Mouse (Mus musculus): ENCODE measurements around the gene Zbtb20. TPM values are rescaled to one million over a fixed set of nuclear protein-coding genes. Genes with fewer than 3 reads are reported as not detected.

The Zbtb20 gene
- total and polyA plus RNA-seq, 3 experiments: 31.1 to 199 (median 161) TPM

DNA sequence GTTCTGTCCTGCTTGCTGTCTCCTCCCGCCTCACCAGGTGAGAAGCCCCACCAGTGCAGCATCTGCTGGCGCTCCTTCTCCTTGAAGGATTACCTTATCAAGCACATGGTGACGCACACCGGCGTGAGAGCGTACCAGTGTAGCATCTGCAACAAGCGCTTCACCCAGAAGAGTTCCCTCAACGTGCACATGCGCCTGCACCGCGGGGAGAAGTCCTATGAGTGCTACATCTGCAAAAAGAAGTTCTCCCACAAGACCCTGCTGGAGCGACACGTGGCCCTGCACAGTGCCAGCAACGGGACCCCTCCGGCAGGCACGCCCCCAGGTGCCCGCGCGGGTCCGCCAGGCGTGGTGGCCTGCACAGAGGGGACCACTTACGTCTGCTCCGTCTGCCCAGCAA, 742.6 kb downstream of the Zbtb20 start:
- Histone ChIP-seq H3K4me3 (no peak overlapping the region), H3K36me3 (ENCODE audit: control insufficient read depth, insufficient read depth, low read length) (peaks cover 39% of the 10 kb centered on the region), H3K9ac (ENCODE audit: low read depth, low read length) (no peak overlapping the region), H3K27me3 (ENCODE audit: control insufficient read depth, insufficient read depth, low read length) (no peaks in the 10 kb centered on the region), H3K79me2 (replicated peaks; ENCODE audit: control insufficient read depth, insufficient read depth, low read length) (peaks cover 4% of the 10 kb centered on the region; the same call in 1 of the 2 replicates), H3K4me1 (ENCODE audit: control insufficient read depth, insufficient read depth, low read length) (peaks cover 6% of the 10 kb centered on the region), H3K27ac (no peak overlapping the region)
- 87% methylated on average over 23 of the region's 23 CpGs for WGBS
- DNase-seq: no peak
- TF ChIP-seq CTCF (IDR thresholded peaks at IDR 0.05) (no peak), EP300 (IDR thresholded peaks at IDR 0.05; ENCODE audit: insufficient read depth, low read depth, low read length) (no peak), POLR2A (IDR thresholded peaks at IDR 0.05; ENCODE audit: insufficient read depth, low read depth, low read length) (no peak)
- intact Hi-C loops (cut with DNase I): no loop called here

DNA sequence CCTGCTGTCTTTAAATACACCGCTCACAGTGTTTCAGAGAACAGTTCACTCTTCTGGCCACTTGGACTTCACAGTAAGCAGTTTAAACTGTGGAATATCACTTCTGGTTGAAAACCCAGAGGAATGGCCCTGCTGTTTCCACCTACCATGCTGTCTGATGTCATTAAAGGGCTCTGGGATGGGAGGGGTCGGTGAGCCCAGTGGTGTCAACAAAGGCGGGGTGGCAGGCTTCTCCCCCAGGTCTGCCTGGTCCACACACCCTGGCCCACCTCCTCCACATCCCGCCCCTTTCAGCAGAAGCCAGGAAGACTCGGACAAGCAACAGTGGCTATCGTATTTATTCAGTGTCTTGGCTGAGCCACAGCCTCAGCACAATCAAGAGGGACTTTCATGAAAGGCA, 743.6 kb downstream of the Zbtb20 start:
- H3K36me3 ChIP-seq (ENCODE audit: control insufficient read depth, insufficient read depth, low read length): peaks cover 39% of the 10 kb centered on the region
- DNase-seq: no peak
- peaks cover 4% of the 10 kb centered on the region; the same call in 1 of the 2 replicates for H3K79me2 ChIP-seq (replicated peaks; ENCODE audit: control insufficient read depth, insufficient read depth, low read length)
- 60% methylated on average over 6 of the region's 6 CpGs for WGBS
- no peak overlapping the region for H3K9ac ChIP-seq (ENCODE audit: low read depth, low read length)
- no peaks in the 10 kb centered on the region for H3K27me3 ChIP-seq (ENCODE audit: control insufficient read depth, insufficient read depth, low read length)
- no peak overlapping the region for H3K27ac ChIP-seq
- intact Hi-C loops (cut with DNase I): no loop called here
- H3K4me3 ChIP-seq: no peak overlapping the region
- H3K4me1 ChIP-seq (ENCODE audit: control insufficient read depth, insufficient read depth, low read length): peaks cover 8% of the 10 kb centered on the region
- no peak for TF ChIP-seq CTCF (IDR thresholded peaks at IDR 0.05)
- no peak for TF ChIP-seq POLR2A (IDR thresholded peaks at IDR 0.05; ENCODE audit: insufficient read depth, low read depth, low read length)
- TF ChIP-seq EP300 (IDR thresholded peaks at IDR 0.05; ENCODE audit: insufficient read depth, low read depth, low read length): no peak

GRCm38 (mm10) chr16:43620359-43620758, 744.7 kb downstream of the Zbtb20 start:
- no peaks in the 10 kb centered on the region for H3K27me3 ChIP-seq (ENCODE audit: control insufficient read depth, insufficient read depth, low read length)
- no peak overlapping the region for H3K27ac ChIP-seq
- H3K4me1 ChIP-seq (ENCODE audit: control insufficient read depth, insufficient read depth, low read length): peaks cover 10% of the 10 kb centered on the region
- intact Hi-C loops (cut with DNase I): no loop called here
- no peak for DNase-seq
- no peak overlapping the region for H3K9ac ChIP-seq (ENCODE audit: low read depth, low read length)
- WGBS: 43% methylated on average over 2 of the region's 2 CpGs
- TF ChIP-seq POLR2A (IDR thresholded peaks at IDR 0.05; ENCODE audit: insufficient read depth, low read depth, low read length) (no peak), EP300 (IDR thresholded peaks at IDR 0.05; ENCODE audit: insufficient read depth, low read depth, low read length) (no peak), CTCF (IDR thresholded peaks at IDR 0.05) (no peak)
- no peak overlapping the region for H3K4me3 ChIP-seq
- peaks cover 4% of the 10 kb centered on the region; the same call in 1 of the 2 replicates for H3K79me2 ChIP-seq (replicated peaks; ENCODE audit: control insufficient read depth, insufficient read depth, low read length)
- peaks cover 40% of the 10 kb centered on the region for H3K36me3 ChIP-seq (ENCODE audit: control insufficient read depth, insufficient read depth, low read length)

DNA sequence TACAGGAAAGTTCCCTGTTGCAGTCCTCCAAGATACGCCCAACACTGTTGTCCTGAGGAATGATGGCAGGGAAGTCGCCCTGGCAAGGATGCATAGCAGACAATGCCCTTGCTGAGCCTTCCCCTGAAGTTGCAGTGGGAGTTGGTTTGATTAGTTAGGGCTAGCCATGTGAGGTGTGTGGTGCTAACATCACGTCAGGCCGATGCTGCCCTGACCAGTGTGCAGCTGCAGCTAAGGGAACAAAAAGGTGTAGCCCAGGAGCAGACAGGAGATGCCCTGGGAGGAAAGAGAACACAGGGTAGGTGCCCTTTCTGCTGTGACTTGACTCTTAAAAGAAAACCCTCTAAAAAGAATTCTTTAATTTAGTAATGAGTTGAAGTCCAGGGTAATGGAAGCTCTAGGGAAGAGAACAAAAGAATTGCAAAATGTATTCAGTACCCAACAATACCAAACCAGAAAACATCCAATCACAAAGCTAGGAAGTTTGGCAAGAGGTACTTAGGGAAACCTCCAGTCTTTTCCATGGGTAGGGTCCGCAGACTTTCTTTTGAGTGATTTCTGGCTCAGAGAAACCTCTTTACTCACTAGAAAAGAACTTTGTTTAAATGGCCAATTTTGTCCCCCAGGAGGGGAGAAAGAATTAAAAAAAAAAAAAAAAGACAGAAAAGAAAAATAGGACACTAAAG, 747.8 kb downstream of the Zbtb20 start:
- Histone ChIP-seq H3K27me3 (ENCODE audit: control insufficient read depth, insufficient read depth, low read length) (no peaks in the 10 kb centered on the region), H3K79me2 (replicated peaks; ENCODE audit: control insufficient read depth, insufficient read depth, low read length) (peaks cover 3% of the 10 kb centered on the region; the same call in 1 of the 2 replicates), H3K4me3 (no peak overlapping the region), H3K4me1 (ENCODE audit: control insufficient read depth, insufficient read depth, low read length) (peaks cover 13% of the 10 kb centered on the region), H3K36me3 (ENCODE audit: control insufficient read depth, insufficient read depth, low read length) (peaks cover 29% of the 10 kb centered on the region), H3K27ac (no peak overlapping the region; the same call in 1 of the 2 replicates), H3K9ac (ENCODE audit: low read depth, low read length) (no peak overlapping the region; the same call in 1 of the 2 replicates)
- no peak for DNase-seq
- TF ChIP-seq POLR2A (IDR thresholded peaks at IDR 0.05; ENCODE audit: insufficient read depth, low read depth, low read length) (no peak), EP300 (IDR thresholded peaks at IDR 0.05; ENCODE audit: insufficient read depth, low read depth, low read length) (no peak), CTCF (IDR thresholded peaks at IDR 0.05) (no peak)
- intact Hi-C loops (cut with DNase I): no loop called here
- 79% methylated on average over 5 of the region's 5 CpGs for WGBS

DNA sequence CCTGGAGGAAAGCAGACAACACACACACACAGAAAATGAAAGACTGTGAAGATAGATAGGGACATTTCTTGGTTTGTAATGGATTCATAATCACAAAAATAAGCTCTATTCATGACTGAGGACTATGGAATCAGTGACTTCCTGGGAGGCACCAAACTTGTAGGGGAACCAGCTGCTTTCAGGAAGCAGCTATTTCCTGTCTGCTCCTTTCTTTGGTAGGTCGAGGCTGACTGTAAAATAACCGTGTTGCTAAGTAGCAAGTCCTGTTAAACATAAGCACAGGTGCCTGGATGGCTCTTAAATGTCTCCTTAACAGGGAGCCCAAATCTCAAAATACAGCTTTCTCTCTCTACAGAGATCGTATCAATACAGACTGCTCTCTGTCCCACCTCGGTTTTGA, 749.2 kb downstream of the Zbtb20 start:
- intact Hi-C loops (cut with DNase I): no loop called here

DNA sequence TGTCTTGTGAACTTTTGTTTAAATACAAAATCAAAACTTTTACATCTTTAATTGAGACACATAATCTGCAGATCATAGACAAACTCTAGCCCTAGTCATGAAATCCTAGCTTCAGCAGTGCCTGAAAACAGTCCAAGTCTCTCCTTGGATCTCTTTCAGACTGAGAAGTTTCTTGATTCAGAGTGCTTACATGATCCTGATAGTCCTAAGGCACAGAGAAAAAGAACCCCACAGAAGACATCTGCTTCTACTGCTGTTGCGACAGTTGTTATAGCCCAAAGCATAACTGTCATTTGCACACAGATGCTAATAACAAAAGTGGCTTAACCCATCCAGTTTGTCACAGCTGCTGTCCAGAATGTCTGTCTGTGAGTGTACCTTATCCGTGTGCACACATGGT, 749.6 kb downstream of the Zbtb20 start:
- intact Hi-C loops (cut with DNase I): no loop called here
- H3K79me2 ChIP-seq (replicated peaks; ENCODE audit: control insufficient read depth, insufficient read depth, low read length): peaks cover 2% of the 10 kb centered on the region; the same call in 1 of the 2 replicates
- no peak overlapping the region for H3K27ac ChIP-seq
- H3K9ac ChIP-seq (ENCODE audit: low read depth, low read length): no peak overlapping the region
- no peak for DNase-seq
- 70% methylated on average over 2 of the region's 2 CpGs for WGBS
- peaks cover 30% of the 10 kb centered on the region for H3K36me3 ChIP-seq (ENCODE audit: control insufficient read depth, insufficient read depth, low read length)
- no peak for TF ChIP-seq EP300 (IDR thresholded peaks at IDR 0.05; ENCODE audit: insufficient read depth, low read depth, low read length)
- H3K4me3 ChIP-seq: no peak overlapping the region
- no peaks in the 10 kb centered on the region for H3K27me3 ChIP-seq (ENCODE audit: control insufficient read depth, insufficient read depth, low read length)
- H3K4me1 ChIP-seq (ENCODE audit: control insufficient read depth, insufficient read depth, low read length): peaks cover 13% of the 10 kb centered on the region

More for the DNA sequence above, 749.2 kb downstream of the Zbtb20 start:
- H3K4me1 ChIP-seq (ENCODE audit: control insufficient read depth, insufficient read depth, low read length): peaks cover 13% of the 10 kb centered on the region
- no peak overlapping the region for H3K4me3 ChIP-seq
- peaks cover 27% of the 10 kb centered on the region for H3K36me3 ChIP-seq (ENCODE audit: control insufficient read depth, insufficient read depth, low read length)
- 48% methylated on average over 4 of the region's 4 CpGs for WGBS
- H3K9ac ChIP-seq (ENCODE audit: low read depth, low read length): no peak overlapping the region
- H3K79me2 ChIP-seq (replicated peaks; ENCODE audit: control insufficient read depth, insufficient read depth, low read length): peaks cover 2% of the 10 kb centered on the region; the same call in 1 of the 2 replicates
- H3K27me3 ChIP-seq (ENCODE audit: control insufficient read depth, insufficient read depth, low read length): no peaks in the 10 kb centered on the region
- TF ChIP-seq POLR2A (IDR thresholded peaks at IDR 0.05; ENCODE audit: insufficient read depth, low read depth, low read length) (no peak), EP300 (IDR thresholded peaks at IDR 0.05; ENCODE audit: insufficient read depth, low read depth, low read length) (no peak)
- no peak overlapping the region for H3K27ac ChIP-seq
- no peak for DNase-seq

Measured in heart, adult 2 months (tissue).